In genomic region chr1:25167120-25167519, GRCm38 (mm10) we compare ENCODE assay signal across 21 mouse cellular contexts.
DNase-seq lines count a peak whose midpoint lies in the region; ATAC-seq and TF ChIP-seq lines count a peak whose summit lies in the region.
"Had no signal": no experiment of that assay in that cellular context is flagged by ENCODE, and none has a peak within 500 bp of the region (broad histone marks: within the 10 kb centered on the region; RNA-seq: fewer than 3 reads in every experiment).

No protein-coding gene starts in this region.

- H3K4me1 ChIP-seq in forebrain, embryonic 16.5 days (replicated peaks; ENCODE audit: control insufficient read depth, insufficient read depth, low read length): peaks cover 9% of the 10 kb centered on the region; the same call in 1 of the 2 replicates
- 0 out of 2 replicates have a peak, but pooled peaks cover 5% of the 10 kb centered on the region for H3K4me1 ChIP-seq in forebrain, embryonic 13.5 days
- peaks cover 17% of the 10 kb centered on the region for H3K4me1 ChIP-seq in midbrain, embryonic 16.5 days (ENCODE audit: control insufficient read depth, insufficient read depth, low read length)
- H3K4me1 ChIP-seq in midbrain, embryonic 11.5 days (ENCODE audit: control insufficient read depth, insufficient read depth, low read length): no peaks in the 10 kb centered on the region
- H3K4me1 ChIP-seq in cortical plate, adult 2 months (ENCODE audit: control insufficient read depth, insufficient read depth, low read length): peaks cover 7% of the 10 kb centered on the region
- H3K4me1 ChIP-seq: embryonic facial prominence, embryonic 10.5 days; embryonic facial prominence, embryonic 13.5 days had no signal

- no peak for TF ChIP-seq CTCF in layer of hippocampus, adult 2 months (conservative IDR thresholded peaks at IDR 0.05)
- no peak for TF ChIP-seq CTCF in cortical plate, adult 2 months (IDR thresholded peaks at IDR 0.05; ENCODE audit: extremely low read depth, insufficient read depth, low read length)

- H3K9me3 ChIP-seq in forebrain, embryonic 16.5 days (ENCODE audit: control insufficient read depth, low read length): no peaks in the 10 kb centered on the region
- no peaks in the 10 kb centered on the region for H3K9me3 ChIP-seq in forebrain, embryonic 13.5 days (replicated peaks)
- H3K9me3 ChIP-seq in midbrain, embryonic 16.5 days (replicated peaks; ENCODE audit: control insufficient read depth, low read length, poor library complexity, severe bottlenecking): no peaks in the 10 kb centered on the region
- no peaks in the 10 kb centered on the region for H3K9me3 ChIP-seq in midbrain, embryonic 11.5 days (ENCODE audit: control insufficient read depth, low read length)
- H3K9me3 ChIP-seq: embryonic facial prominence, embryonic 10.5 days; embryonic facial prominence, embryonic 13.5 days; hindbrain, embryonic 12.5 days; hindbrain, embryonic 15.5 days had no signal

- peak overlapping the region; percentile 74 for H3K27ac ChIP-seq in forebrain, embryonic 16.5 days (ENCODE audit: low read length)
- H3K27ac ChIP-seq in forebrain, embryonic 13.5 days: no peak overlapping the region
- H3K27ac ChIP-seq in layer of hippocampus, adult 2 months: peak overlapping the region; percentile 89
- H3K27ac ChIP-seq in midbrain, embryonic 16.5 days (ENCODE audit: low read length): peak overlapping the region; percentile 26
- H3K27ac ChIP-seq in midbrain, embryonic 11.5 days (ENCODE audit: low read depth, low read length): no peak overlapping the region
- H3K27ac ChIP-seq in cortical plate, adult 2 months (ENCODE audit: insufficient read depth, low read length): peak overlapping the region; percentile 42; the same call in 1 of the 2 replicates
- H3K27ac ChIP-seq: embryonic facial prominence, embryonic 10.5 days; embryonic facial prominence, embryonic 13.5 days; gastrocnemius, adult 2 months; hindbrain, embryonic 12.5 days had no signal

- no peak overlapping the region for H3K9ac ChIP-seq in forebrain, embryonic 16.5 days (replicated peaks; ENCODE audit: low read depth, low read length)
- no peak overlapping the region for H3K9ac ChIP-seq in forebrain, embryonic 13.5 days
- H3K9ac ChIP-seq in midbrain, embryonic 16.5 days (ENCODE audit: low read depth, low read length): no peak overlapping the region
- H3K9ac ChIP-seq in midbrain, embryonic 11.5 days (ENCODE audit: low read length): no peak overlapping the region
- H3K9ac ChIP-seq: embryonic facial prominence, embryonic 13.5 days; hindbrain, embryonic 12.5 days; hindbrain, embryonic 15.5 days had no signal

- H3K36me3 ChIP-seq in forebrain, embryonic 16.5 days (ENCODE audit: control insufficient read depth, insufficient read depth): no peaks in the 10 kb centered on the region
- H3K36me3 ChIP-seq in forebrain, embryonic 13.5 days (ENCODE audit: poor library complexity, severe bottlenecking): no peaks in the 10 kb centered on the region
- H3K36me3 ChIP-seq in midbrain, embryonic 16.5 days (ENCODE audit: control insufficient read depth, insufficient read depth, low read length): no peaks in the 10 kb centered on the region
- no peaks in the 10 kb centered on the region for H3K36me3 ChIP-seq in midbrain, embryonic 11.5 days (ENCODE audit: control insufficient read depth, insufficient read depth, low read length)
- H3K36me3 ChIP-seq: embryonic facial prominence, embryonic 10.5 days; embryonic facial prominence, embryonic 13.5 days; hindbrain, embryonic 12.5 days; hindbrain, embryonic 15.5 days had no signal

- no peak for TF ChIP-seq POLR2A in cortical plate, adult 2 months (IDR thresholded peaks at IDR 0.05; ENCODE audit: extremely low read depth, insufficient read depth, low read length)

- no peak overlapping the region for H3K4me3 ChIP-seq in forebrain, embryonic 16.5 days (replicated peaks; ENCODE audit: low read length)
- no peak overlapping the region for H3K4me3 ChIP-seq in forebrain, embryonic 13.5 days
- no peak overlapping the region for H3K4me3 ChIP-seq in layer of hippocampus, adult 2 months
- H3K4me3 ChIP-seq in midbrain, embryonic 16.5 days (ENCODE audit: low read depth, low read length): no peak overlapping the region
- no peak overlapping the region for H3K4me3 ChIP-seq in midbrain, embryonic 11.5 days (ENCODE audit: low read depth, low read length)
- H3K4me3 ChIP-seq in cortical plate, adult 2 months (ENCODE audit: insufficient read depth, low read length): no peak overlapping the region
- H3K4me3 ChIP-seq: embryonic facial prominence, embryonic 10.5 days; embryonic facial prominence, embryonic 13.5 days; erythroblast, embryonic 14.5 days; gastrocnemius, adult 2 months; hindbrain, embryonic 12.5 days; hindbrain, embryonic 15.5 days had no signal

- H3K27me3 ChIP-seq in forebrain, embryonic 16.5 days (replicated peaks; ENCODE audit: control insufficient read depth, insufficient read depth, low read length): no peaks in the 10 kb centered on the region
- H3K27me3 ChIP-seq in forebrain, embryonic 13.5 days: no peaks in the 10 kb centered on the region
- no peaks in the 10 kb centered on the region for H3K27me3 ChIP-seq in midbrain, embryonic 16.5 days (ENCODE audit: control insufficient read depth, insufficient read depth, low read depth, low read length)
- no peaks in the 10 kb centered on the region for H3K27me3 ChIP-seq in midbrain, embryonic 11.5 days (ENCODE audit: control insufficient read depth, insufficient read depth, low read length)
- H3K27me3 ChIP-seq: embryonic facial prominence, embryonic 13.5 days; hindbrain, embryonic 12.5 days; hindbrain, embryonic 15.5 days had no signal

- no peak for ATAC-seq in forebrain, embryonic 16.5 days
- no peak for ATAC-seq in forebrain, embryonic 13.5 days
- ATAC-seq in midbrain, embryonic 16.5 days: no peak
- no peak for ATAC-seq in midbrain, embryonic 11.5 days (ENCODE audit: low FRiP score)
- ATAC-seq: CD4-positive, CD25-positive, alpha-beta regulatory T cell, adult 4 months had no signal

- 92% methylated on average over 5 of the region's 5 CpGs for WGBS in forebrain, embryonic 16.5 days
- 92% methylated on average over 5 of the region's 5 CpGs for WGBS in forebrain, embryonic 13.5 days
- 88% methylated on average over 5 of the region's 5 CpGs for WGBS in midbrain, embryonic 16.5 days
- WGBS in midbrain, embryonic 11.5 days: 96% methylated on average over 5 of the region's 5 CpGs

- no peak overlapping the region for H3K4me2 ChIP-seq in forebrain, embryonic 16.5 days (ENCODE audit: low read length)
- H3K4me2 ChIP-seq in forebrain, embryonic 13.5 days: no peak overlapping the region
- no peak overlapping the region for H3K4me2 ChIP-seq in midbrain, embryonic 16.5 days (ENCODE audit: low read length)
- H3K4me2 ChIP-seq in midbrain, embryonic 11.5 days: no peak overlapping the region
- H3K4me2 ChIP-seq: embryonic facial prominence, embryonic 13.5 days; heart, embryonic 11.5 days; hindbrain, embryonic 12.5 days had no signal

- DNase-seq in layer of hippocampus, adult 2 months (ENCODE audit: low spot score in 2 of 2): no peak
- no peak for DNase-seq in layer of hippocampus, adult 18-20 months (ENCODE audit: low spot score in 2 of 2)
- no peak for DNase-seq in midbrain, embryonic 11.5 days (ENCODE audit: low spot score, missing footprints)
- no peak for DNase-seq in thymus, postnatal 4 days
- DNase-seq: adrenal gland, adult 2 months; adrenal gland, postnatal 14 days; embryo, embryonic 11 days; gastrocnemius, adult 2 months; gastrocnemius, postnatal 14 days; heart, adult 11 months had no signal

Comparison
In these comparisons a context has a peak if more than half of its experiments do, and no peak if none do; other contexts are left out.
1. H3K27ac ChIP-seq: peak in forebrain, embryonic 16.5 days (single experiment), layer of hippocampus, adult 2 months (single experiment), midbrain, embryonic 16.5 days (single experiment) and cortical plate, adult 2 months (single experiment); none in forebrain, embryonic 13.5 days (single experiment) and midbrain, embryonic 11.5 days (single experiment).